Comparison of ENCODE assay signal across 10 mouse cellular contexts in the genomic region with DNA sequence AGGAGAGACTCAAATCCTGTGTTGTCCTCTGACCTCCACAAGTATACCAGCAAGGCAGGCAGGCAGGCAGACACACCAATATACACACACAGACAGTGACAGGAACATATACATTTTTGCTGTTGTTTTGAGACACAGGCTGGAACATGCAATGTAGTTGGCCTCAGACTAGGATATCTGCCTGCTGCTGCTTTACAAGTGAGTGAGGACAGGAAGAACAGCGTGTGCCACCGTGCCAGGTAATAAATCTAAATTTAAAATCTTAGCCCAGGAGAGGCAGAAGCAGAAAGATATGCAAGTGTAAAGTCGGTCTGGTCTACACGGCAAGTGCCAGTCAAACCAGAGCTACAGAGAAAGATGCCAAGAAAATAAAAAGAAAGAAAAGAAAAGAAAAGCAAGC. TPM values are rescaled to one million over a fixed set of nuclear protein-coding genes. Genes with fewer than 3 reads are reported as not detected.
DNase-seq lines count a peak whose midpoint lies in the region; ATAC-seq lines count a peak whose summit lies in the region.
"Had no signal": no experiment of that assay in that cellular context is flagged by ENCODE, and none has a peak within 500 bp of the region (broad histone marks: within the 10 kb centered on the region; RNA-seq: fewer than 3 reads in every experiment).

No protein-coding gene starts in this region.

- no peaks in the 10 kb centered on the region for H3K36me3 ChIP-seq in forebrain, embryonic 14.5 days (ENCODE audit: control insufficient read depth, insufficient read depth, low read length)
- no peaks in the 10 kb centered on the region for H3K36me3 ChIP-seq in forebrain, embryonic 12.5 days (replicated peaks)
- H3K36me3 ChIP-seq in kidney, embryonic 16.5 days (ENCODE audit: insufficient read depth, low read length), result no peaks in the 10 kb centered on the region
- H3K36me3 ChIP-seq in embryonic facial prominence, embryonic 15.5 days, result no peaks in the 10 kb centered on the region
- H3K36me3 ChIP-seq in midbrain, embryonic 13.5 days, result no peaks in the 10 kb centered on the region

- 92% methylated on average over 4 of the region's 4 CpGs for WGBS in forebrain, embryonic 14.5 days
- 94% methylated on average over 4 of the region's 4 CpGs for WGBS in forebrain, embryonic 12.5 days
- 53% methylated on average over 4 of the region's 4 CpGs for WGBS in kidney, embryonic 16.5 days
- WGBS in embryonic facial prominence, embryonic 15.5 days, result 82% methylated on average over 4 of the region's 4 CpGs
- 97% methylated on average over 4 of the region's 4 CpGs for WGBS in midbrain, embryonic 13.5 days

- no peaks in the 10 kb centered on the region for H3K9me3 ChIP-seq in forebrain, embryonic 14.5 days (replicated peaks; ENCODE audit: control insufficient read depth, low read length)
- no peaks in the 10 kb centered on the region for H3K9me3 ChIP-seq in forebrain, embryonic 12.5 days
- H3K9me3 ChIP-seq in kidney, embryonic 16.5 days (ENCODE audit: low read length), result no peaks in the 10 kb centered on the region
- no peaks in the 10 kb centered on the region for H3K9me3 ChIP-seq in embryonic facial prominence, embryonic 15.5 days (replicated peaks)
- no peaks in the 10 kb centered on the region for H3K9me3 ChIP-seq in midbrain, embryonic 13.5 days

- no peak overlapping the region; the same call in 1 of the 2 replicates for H3K4me2 ChIP-seq in forebrain, embryonic 14.5 days (ENCODE audit: low read length)
- H3K4me2 ChIP-seq in forebrain, embryonic 12.5 days, result no peak overlapping the region
- H3K4me2 ChIP-seq in kidney, embryonic 16.5 days (replicated peaks; ENCODE audit: low read depth, low read length), result peak overlapping the region; percentile 76; the same call in 1 of the 2 replicates
- 0 out of 2 replicates have a peak overlapping the region, but pooled peaks have one; percentile 68 for H3K4me2 ChIP-seq in embryonic facial prominence, embryonic 15.5 days (replicated peaks)
- peak overlapping the region; percentile 91 for H3K4me2 ChIP-seq in midbrain, embryonic 13.5 days (replicated peaks)

- no peak for DNase-seq in forebrain, embryonic 14.5 days (ENCODE audit: low spot score)
- DNase-seq in kidney, postnatal 14 days, result no peak
- no peak for DNase-seq in right cerebral cortex, adult 2 months (ENCODE audit: low spot score in 2 of 2)
- DNase-seq in right cerebral cortex, postnatal 25 days, result no peak
- DNase-seq: cerebellum, adult 18-20 months; right cerebral cortex, postnatal 4 days had no signal

- H3K4me1 ChIP-seq in forebrain, embryonic 14.5 days (ENCODE audit: control insufficient read depth, insufficient read depth, low read length), result peaks cover 8% of the 10 kb centered on the region
- peaks cover 26% of the 10 kb centered on the region for H3K4me1 ChIP-seq in forebrain, embryonic 12.5 days
- peaks cover 20% of the 10 kb centered on the region for H3K4me1 ChIP-seq in kidney, embryonic 16.5 days (ENCODE audit: insufficient read depth, low read length)
- H3K4me1 ChIP-seq in embryonic facial prominence, embryonic 15.5 days, result peaks cover 24% of the 10 kb centered on the region
- peaks cover 27% of the 10 kb centered on the region for H3K4me1 ChIP-seq in midbrain, embryonic 13.5 days (replicated peaks)

- 0 out of 2 replicates have a peak overlapping the region, but pooled peaks have one; percentile 8 for H3K9ac ChIP-seq in forebrain, embryonic 14.5 days (ENCODE audit: low read length)
- no peak overlapping the region for H3K9ac ChIP-seq in forebrain, embryonic 12.5 days
- H3K9ac ChIP-seq in kidney, embryonic 16.5 days (replicated peaks; ENCODE audit: low read length), result 0 out of 2 replicates have a peak overlapping the region, but pooled peaks have one; percentile 1
- H3K9ac ChIP-seq in embryonic facial prominence, embryonic 15.5 days, result no peak overlapping the region
- no peak overlapping the region for H3K9ac ChIP-seq in midbrain, embryonic 13.5 days (replicated peaks)

- no peaks in the 10 kb centered on the region for H3K27me3 ChIP-seq in forebrain, embryonic 14.5 days (replicated peaks; ENCODE audit: control insufficient read depth, insufficient read depth, low read length)
- no peaks in the 10 kb centered on the region for H3K27me3 ChIP-seq in forebrain, embryonic 12.5 days
- no peaks in the 10 kb centered on the region for H3K27me3 ChIP-seq in kidney, embryonic 16.5 days (ENCODE audit: insufficient read depth, low read length)
- H3K27me3 ChIP-seq in embryonic facial prominence, embryonic 15.5 days, result no peaks in the 10 kb centered on the region
- H3K27me3 ChIP-seq in midbrain, embryonic 13.5 days, result no peaks in the 10 kb centered on the region

- no peak for ATAC-seq in forebrain, embryonic 14.5 days
- ATAC-seq in forebrain, embryonic 12.5 days (ENCODE audit: low FRiP score), result no peak
- no peak for ATAC-seq in kidney, embryonic 16.5 days (ENCODE audit: low FRiP score, low TSS enrichment)
- no peak for ATAC-seq in embryonic facial prominence, embryonic 15.5 days (ENCODE audit: insufficient number of reproducible peaks, low FRiP score, low TSS enrichment, low read depth)
- ATAC-seq in midbrain, embryonic 13.5 days, result no peak

- H3K4me3 ChIP-seq in forebrain, embryonic 14.5 days (ENCODE audit: low read depth, low read length), result no peak overlapping the region
- no peak overlapping the region; the same call in 1 of the 2 replicates for H3K4me3 ChIP-seq in forebrain, embryonic 12.5 days (replicated peaks)
- no peak overlapping the region for H3K4me3 ChIP-seq in kidney, embryonic 16.5 days (ENCODE audit: low read length)
- H3K4me3 ChIP-seq in embryonic facial prominence, embryonic 15.5 days (replicated peaks), result peak overlapping the region; percentile 70; the same call in 1 of the 2 replicates
- no peak overlapping the region for H3K4me3 ChIP-seq in midbrain, embryonic 13.5 days (replicated peaks)

- H3K27ac ChIP-seq in forebrain, embryonic 14.5 days (ENCODE audit: low read depth, low read length), result no peak overlapping the region
- no peak overlapping the region for H3K27ac ChIP-seq in forebrain, embryonic 12.5 days
- peak overlapping the region; percentile 98 for H3K27ac ChIP-seq in kidney, embryonic 16.5 days (ENCODE audit: low read length)
- H3K27ac ChIP-seq in embryonic facial prominence, embryonic 15.5 days (replicated peaks), result 0 out of 2 replicates have a peak overlapping the region, but pooled peaks have one; percentile 94
- no peak overlapping the region for H3K27ac ChIP-seq in midbrain, embryonic 13.5 days

RNA-seq across cellular contexts. Expression of a gene that starts 2.2 kb away (rescaled TPM):
- polyA plus RNA-seq in forebrain, embryonic 14.5 days (2014; fragmentation: Nextera tagmentation; extraction: Ambion mirVana), result 26.6 and 38.3 TPM in 2 replicates
- 46.3 and 47.8 TPM in 2 replicates for polyA plus RNA-seq in forebrain, embryonic 12.5 days (2016; fragmentation: Nextera tagmentation; extraction: Ambion mirVana)
- polyA plus RNA-seq in kidney, embryonic 16.5 days (2015; fragmentation: Nextera tagmentation; extraction: Ambion mirVana), result 39.3 and 45.1 TPM in 2 replicates
- polyA plus RNA-seq in embryonic facial prominence, embryonic 15.5 days (2015; fragmentation: Nextera tagmentation; extraction: Ambion mirVana), result 37.5 and 37.8 TPM in 2 replicates
- 49.4 and 50.3 TPM in 2 replicates for polyA plus RNA-seq in midbrain, embryonic 13.5 days (2015; fragmentation: Nextera tagmentation; extraction: Ambion mirVana)

RNA-seq across cellular contexts. Expression of a gene that starts 14.9 kb away (rescaled TPM):
- 45.3 and 51.8 TPM in 2 replicates for polyA plus RNA-seq in forebrain, embryonic 14.5 days (2014; fragmentation: Nextera tagmentation; extraction: Ambion mirVana)
- 61.0 and 61.2 TPM in 2 replicates for polyA plus RNA-seq in forebrain, embryonic 12.5 days (2016; fragmentation: Nextera tagmentation; extraction: Ambion mirVana)
- polyA plus RNA-seq in kidney, embryonic 16.5 days (2015; fragmentation: Nextera tagmentation; extraction: Ambion mirVana), result 42.9 and 45.7 TPM in 2 replicates
- 44.4 and 48.8 TPM in 2 replicates for polyA plus RNA-seq in embryonic facial prominence, embryonic 15.5 days (2015; fragmentation: Nextera tagmentation; extraction: Ambion mirVana)
- 53.6 and 54.1 TPM in 2 replicates for polyA plus RNA-seq in midbrain, embryonic 13.5 days (2015; fragmentation: Nextera tagmentation; extraction: Ambion mirVana)

RNA-seq across cellular contexts. Expression of a gene that starts 43.9 kb away (rescaled TPM):
- 0.30 and 0.79 TPM in 2 replicates for polyA plus RNA-seq in forebrain, embryonic 14.5 days (2014; fragmentation: Nextera tagmentation; extraction: Ambion mirVana)
- polyA plus RNA-seq in forebrain, embryonic 12.5 days (2016; fragmentation: Nextera tagmentation; extraction: Ambion mirVana), result 0.78 and 0.82 TPM in 2 replicates
- polyA plus RNA-seq in kidney, embryonic 16.5 days (2015; fragmentation: Nextera tagmentation; extraction: Ambion mirVana), result 3.9 and 4.1 TPM in 2 replicates
- polyA plus RNA-seq in embryonic facial prominence, embryonic 15.5 days (2015; fragmentation: Nextera tagmentation; extraction: Ambion mirVana), result 2.4 and 3.4 TPM in 2 replicates
- polyA plus RNA-seq in midbrain, embryonic 13.5 days (2015; fragmentation: Nextera tagmentation; extraction: Ambion mirVana), result 0.58 and 0.92 TPM in 2 replicates

RNA-seq across cellular contexts. Expression of a gene that starts 47.1 kb away (rescaled TPM):
- polyA plus RNA-seq in forebrain, embryonic 14.5 days (2014; fragmentation: Nextera tagmentation; extraction: Ambion mirVana), result 164 and 174 TPM in 2 replicates
- polyA plus RNA-seq in forebrain, embryonic 12.5 days (2016; fragmentation: Nextera tagmentation; extraction: Ambion mirVana), result 152 and 166 TPM in 2 replicates
- polyA plus RNA-seq in kidney, embryonic 16.5 days (2015; fragmentation: Nextera tagmentation; extraction: Ambion mirVana), result 106 and 108 TPM in 2 replicates
- polyA plus RNA-seq in embryonic facial prominence, embryonic 15.5 days (2015; fragmentation: Nextera tagmentation; extraction: Ambion mirVana), result 95.3 and 95.7 TPM in 2 replicates
- polyA plus RNA-seq in midbrain, embryonic 13.5 days (2015; fragmentation: Nextera tagmentation; extraction: Ambion mirVana), result 146 and 149 TPM in 2 replicates

Comparison
In these comparisons a context has a peak if more than half of its experiments do, and no peak if none do; other contexts are left out.
1. H3K9ac ChIP-seq: peak in forebrain, embryonic 14.5 days (single experiment) and kidney, embryonic 16.5 days (single experiment); none in forebrain, embryonic 12.5 days (single experiment), embryonic facial prominence, embryonic 15.5 days (single experiment) and midbrain, embryonic 13.5 days (single experiment).
2. H3K27ac ChIP-seq: peak in kidney, embryonic 16.5 days (single experiment) and embryonic facial prominence, embryonic 15.5 days (single experiment); none in forebrain, embryonic 14.5 days (single experiment), forebrain, embryonic 12.5 days (single experiment) and midbrain, embryonic 13.5 days (single experiment).
3. H3K4me2 ChIP-seq: peak in kidney, embryonic 16.5 days (single experiment), embryonic facial prominence, embryonic 15.5 days (single experiment) and midbrain, embryonic 13.5 days (single experiment); none in forebrain, embryonic 14.5 days (single experiment) and forebrain, embryonic 12.5 days (single experiment).